Mouse (Mus musculus): ENCODE data around the gene Spata2l.
"Not testable (repeated sequence)": the region's sequence is repeated elsewhere in the genome, so short reads cannot be mapped to it uniquely, and the experiment has no call there.

Gene Spata2l

DNA sequence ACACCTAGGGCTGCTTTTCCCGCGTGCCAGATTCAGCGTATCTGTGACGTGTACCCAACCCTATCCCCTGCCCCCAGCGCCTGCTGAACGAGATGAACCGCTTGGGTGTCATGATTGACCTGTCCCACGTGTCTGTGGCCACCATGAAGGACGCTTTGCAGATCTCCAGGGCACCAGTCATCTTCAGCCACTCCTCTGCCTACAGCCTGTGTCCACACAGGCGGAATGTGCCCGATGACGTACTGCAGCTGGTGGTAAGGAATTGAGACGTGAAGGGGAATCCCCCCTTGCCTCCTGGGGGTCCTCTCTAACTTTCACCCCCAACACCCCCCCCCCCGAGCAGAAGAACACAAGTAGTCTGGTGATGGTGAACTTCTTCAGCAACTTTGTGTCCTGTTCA lies 36.2 kb downstream of the Spata2l start:
- no peak for DNase-seq (ENCODE audit: low read depth, low spot score)

DNA sequence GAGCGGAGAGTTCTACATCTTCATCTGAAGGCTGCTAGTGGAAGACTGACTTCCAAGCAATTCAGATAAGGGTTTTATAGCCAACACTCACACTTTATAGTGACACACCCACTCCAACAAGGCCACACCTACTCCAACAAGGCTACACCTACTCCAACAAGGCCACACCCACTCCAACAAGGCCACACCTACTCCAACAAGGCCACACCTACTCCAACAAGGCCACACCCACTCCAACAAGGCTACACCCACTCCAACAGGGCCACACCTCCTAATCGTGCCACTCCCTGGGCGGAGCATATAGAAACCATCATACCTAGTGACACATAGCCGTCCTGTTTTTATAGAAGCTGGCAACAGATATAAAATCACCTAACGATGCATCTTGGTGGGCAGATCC lies 39.0 kb downstream of the Spata2l start:
- not testable (repeated sequence) for DNase-seq (ENCODE audit: low read depth, low spot score)

DNA sequence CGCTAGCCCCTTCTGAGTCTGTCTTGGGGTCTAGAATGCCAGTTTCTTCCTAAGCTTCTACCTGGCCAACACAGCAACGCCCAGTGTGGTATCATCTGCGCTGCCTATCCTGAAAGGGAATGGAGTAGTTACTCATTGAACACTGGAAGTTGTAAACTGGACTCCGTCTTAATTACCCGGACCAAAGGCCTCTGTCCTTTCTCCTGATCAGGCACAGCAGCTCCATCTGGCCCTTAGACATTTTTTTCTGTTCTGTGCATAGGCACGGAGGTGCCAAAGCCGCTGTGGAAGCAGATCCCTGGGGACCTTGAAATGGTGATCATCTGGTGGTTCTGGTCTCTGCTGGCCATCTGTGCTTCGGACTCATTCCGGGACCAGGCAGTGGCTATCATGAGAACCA lies 42.3 kb downstream of the Spata2l start:
- DNase-seq (ENCODE audit: low read depth, low spot score) = no peak

DNA sequence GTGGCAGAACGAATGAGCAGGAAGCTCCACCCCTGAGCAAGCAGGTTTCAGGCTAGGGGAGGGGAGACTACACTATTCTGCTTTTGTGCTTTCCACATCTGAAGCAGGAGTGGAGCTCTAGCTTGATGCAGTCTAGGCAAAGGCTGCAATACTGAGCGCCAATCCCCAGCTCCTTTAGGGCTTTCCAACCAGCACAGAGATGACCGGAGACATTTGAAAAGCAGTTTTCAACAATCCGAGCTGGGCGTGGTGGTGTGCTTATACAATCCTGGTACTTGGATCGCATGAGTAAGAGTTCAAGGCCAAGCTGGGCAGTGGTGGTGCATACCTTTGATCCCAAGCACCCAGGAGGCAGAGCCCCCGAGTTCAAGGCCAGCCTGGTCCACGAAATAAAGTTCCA lies 44.1 kb downstream of the Spata2l start:
- DNase-seq (ENCODE audit: low read depth, low spot score) = no peak

DNA sequence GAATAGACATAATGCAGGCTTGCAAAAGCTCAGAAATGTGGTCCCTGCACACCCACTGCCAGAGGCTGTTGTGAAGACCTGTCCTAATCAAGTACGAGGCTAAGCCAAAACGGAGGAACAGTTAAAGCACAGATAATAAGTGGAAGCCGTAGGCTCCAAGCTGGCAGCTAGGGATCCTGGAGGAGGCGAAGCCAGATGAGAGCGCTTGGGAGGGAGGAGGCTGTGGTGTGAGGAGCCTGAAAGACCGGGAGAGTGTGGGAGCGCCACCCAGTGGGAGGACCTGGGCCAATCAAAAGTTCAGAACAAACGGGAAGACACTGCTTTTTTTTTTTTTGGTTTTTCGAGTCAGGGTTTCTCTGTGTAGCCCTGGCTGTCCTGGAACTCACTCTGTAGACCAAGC lies 45.4 kb downstream of the Spata2l start:
- DNase-seq (ENCODE audit: low read depth, low spot score) = peak; percentile 79

DNA sequence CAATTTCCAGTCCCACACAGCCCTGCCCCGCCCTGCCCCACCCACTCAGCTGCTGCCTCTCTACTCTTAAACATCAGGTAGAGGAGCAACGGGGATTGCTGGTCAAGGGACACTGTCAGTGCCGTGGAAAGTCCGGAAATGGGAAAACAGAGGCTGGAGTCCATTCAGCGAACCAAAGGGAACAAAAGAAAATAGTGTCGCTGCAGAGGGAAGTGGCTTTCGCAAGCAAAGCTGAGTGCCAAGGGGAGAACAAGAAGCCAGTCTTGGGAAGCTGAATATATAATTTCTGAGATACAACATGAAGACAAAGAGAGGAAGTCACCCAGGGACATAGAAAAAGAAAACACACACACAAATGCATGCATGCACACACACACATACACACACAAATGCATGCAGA lies 47.2 kb downstream of the Spata2l start:
- no peak for DNase-seq (ENCODE audit: low read depth, low spot score)

DNA sequence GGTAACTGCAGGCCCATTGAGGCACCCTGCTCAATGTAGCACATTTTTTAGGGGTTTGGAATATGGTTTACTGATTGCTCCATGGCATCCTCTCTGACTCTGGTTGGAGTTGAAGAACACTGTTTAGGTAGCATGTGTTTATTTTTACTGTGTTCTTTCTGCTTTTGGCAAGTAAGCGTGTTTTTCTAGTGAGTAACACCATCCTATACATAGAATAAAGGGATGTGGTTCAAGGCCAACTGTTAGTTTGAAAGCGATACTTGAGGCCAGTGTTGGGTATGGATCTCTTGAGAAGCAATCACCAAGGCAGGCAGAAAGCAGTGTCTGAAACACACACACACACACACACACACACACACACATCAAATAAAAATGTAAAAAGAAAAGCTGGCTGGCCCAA lies 48.0 kb downstream of the Spata2l start:
- no peak for DNase-seq (ENCODE audit: low read depth, low spot score)

DNA sequence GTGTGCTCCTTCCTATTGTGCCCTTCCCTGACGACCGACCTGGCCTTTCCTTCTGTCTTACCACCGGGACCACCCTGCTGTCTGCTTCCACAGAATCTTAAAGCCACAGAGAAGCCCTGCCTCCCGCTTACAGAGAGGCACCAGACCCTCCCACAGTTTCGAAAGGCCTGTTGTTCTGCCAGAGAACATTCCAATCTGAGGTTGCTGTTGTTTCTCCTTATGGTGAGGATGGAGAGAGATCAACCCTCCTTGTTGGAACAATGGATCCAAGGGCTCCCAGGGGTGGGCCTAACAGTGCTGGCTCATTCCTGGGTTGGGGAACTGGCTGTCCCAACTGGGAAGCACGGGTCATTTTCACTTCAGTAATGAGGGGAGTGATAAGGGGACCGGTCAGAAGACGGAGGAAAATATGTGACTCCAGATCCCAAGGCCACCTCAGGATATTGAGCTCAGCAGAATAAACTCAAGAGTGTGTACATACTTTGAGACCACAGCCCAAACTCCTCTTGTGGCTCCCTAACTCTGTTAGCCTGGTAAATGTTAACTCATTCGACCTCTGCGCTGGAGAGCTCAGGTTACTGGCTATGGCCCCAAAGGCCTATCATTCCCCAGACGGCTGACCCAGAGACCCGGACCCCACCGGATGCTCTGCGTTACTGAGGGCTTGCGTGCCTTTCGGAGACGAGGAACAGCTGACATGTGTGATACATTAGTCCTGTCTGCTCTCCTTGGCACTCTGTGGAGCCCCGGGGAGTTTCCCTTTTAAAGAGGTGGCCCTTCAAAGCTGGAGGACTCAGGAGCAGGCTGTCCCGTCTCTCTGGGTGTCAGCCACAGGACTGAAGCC lies 50.2 kb downstream of the Spata2l start, which contains the start of gene Dpep1:
Gene Dpep1 (plus strand): TSS at position 677 of the 844 bp plus-strand sequence.
- no peak for DNase-seq (ENCODE audit: low read depth, low spot score)

DNA sequence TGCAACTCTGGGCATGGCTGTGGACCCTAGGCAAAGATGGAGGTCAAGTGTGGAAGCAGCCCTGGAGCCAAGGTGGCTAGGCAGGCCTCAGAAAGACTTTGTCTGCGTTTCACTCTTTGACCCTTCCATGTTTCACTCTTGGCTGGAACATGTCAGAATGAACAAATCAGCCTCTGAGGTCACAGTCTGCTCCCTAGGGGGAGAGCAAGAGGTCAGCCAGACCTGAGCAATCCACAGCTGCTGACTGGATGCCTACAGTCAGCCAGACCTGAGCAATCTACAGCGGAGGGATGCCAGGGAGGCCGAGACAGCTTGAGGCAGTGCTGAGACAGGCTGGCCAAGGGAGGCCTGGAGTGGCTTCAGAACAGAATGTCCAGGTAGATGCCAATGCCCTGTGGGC lies 54.6 kb downstream of the Spata2l start:
- DNase-seq (ENCODE audit: low read depth, low spot score) = no peak

Measured in telencephalon, adult 2 months (tissue).